Mouse (Mus musculus) forebrain, embryonic 12.5 days (tissue): ENCODE results near the gene Dock9. TPM values are rescaled to one million over a fixed set of nuclear protein-coding genes. Genes with fewer than 3 reads are reported as not detected.

ENCODE experiments used
- ATAC-seq: fragments of 200-750 bp; cut with Nextera tagmentation; 2 replicates; pipeline ENCODE4 v1.8.0; 2017; ENCODE audit warnings: moderate TSS enrichment; ENCODE audit not compliant: low FRiP score
- H3K27ac ChIP-seq: fragments of 300-500 bp; sonication (generic); 2 replicates; pipeline ENCODE4 v1.5.1; 2016; ENCODE audit warnings: mild to moderate bottlenecking
- H3K27me3 ChIP-seq: fragments of 300-500 bp; sonication (generic); 2 replicates; pipeline ENCODE4 v1.6.1; 2016; ENCODE audit warnings: mild to moderate bottlenecking
- H3K36me3 ChIP-seq: fragments of 300-500 bp; sonication (generic); replicated peaks from 2 replicates; pipeline ENCODE4 v1.6.1; 2016; ENCODE audit warnings: mild to moderate bottlenecking
- H3K4me1 ChIP-seq: fragments of 300-500 bp; sonication (generic); 2 replicates; pipeline ENCODE4 v1.6.1; 2016
- H3K4me2 ChIP-seq: fragments of 300-500 bp; sonication (generic); 2 replicates; pipeline ENCODE4 v1.6.1; 2016; ENCODE audit warnings: mild to moderate bottlenecking, moderate library complexity
- H3K4me3 ChIP-seq: fragments of 300-500 bp; sonication (generic); replicated peaks from 2 replicates; pipeline ENCODE4 v1.5.1; 2016; ENCODE audit warnings: mild to moderate bottlenecking
- H3K9ac ChIP-seq: fragments of 300-500 bp; sonication (generic); 2 replicates; pipeline ENCODE4 v1.6.1; 2016; ENCODE audit warnings: mild to moderate bottlenecking
- H3K9me3 ChIP-seq: fragments of 300-500 bp; sonication (generic); 2 replicates; pipeline ENCODE4 v1.6.1; 2016
- WGBS: fragments of 180-500 bp; shearing (Covaris S2); methylation state at CpG from one replicate; pipeline ENCODE4 v1.1.7; 2016; 5-methylcytosine and 5-hydroxymethylcytosine counted together
- polyA plus RNA-seq: library from polyadenylated mRNA; unstranded; fragments of >200 nt; fragmentation: Nextera tagmentation; extraction: Ambion mirVana; gene quantifications from 2 replicates; pipeline ENCODE4 v1.2.1, GENCODE M21; 2016

Gene Dock9
- polyA plus RNA-seq, 1 experiment from 2014 or later: 4.8 TPM

DNA sequence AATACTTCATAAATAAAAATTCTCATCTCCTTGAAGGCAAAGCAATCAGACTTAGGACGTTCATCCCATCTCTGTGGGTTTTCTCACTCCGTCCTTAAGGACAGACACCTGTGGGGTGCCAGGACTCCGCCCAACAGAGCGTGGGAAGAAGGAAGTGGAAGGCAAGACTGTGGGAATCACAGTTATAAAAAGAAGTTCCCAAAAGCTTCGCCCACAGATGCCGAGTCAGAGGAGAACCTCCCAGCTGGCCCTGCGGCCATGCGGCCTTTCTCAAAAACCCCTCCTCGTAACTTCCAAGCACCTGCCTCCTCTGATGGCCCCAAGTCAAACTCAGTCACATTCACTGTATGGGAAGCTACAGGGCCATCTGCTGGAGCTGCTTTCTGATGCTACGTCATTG lies 182.2 kb downstream of the Dock9 start:
- no peak for ATAC-seq
- H3K4me2 ChIP-seq: no peak overlapping the region
- H3K27me3 ChIP-seq: no peaks in the 10 kb centered on the region
- 88% methylated on average over 10 of the region's 10 CpGs for WGBS
- no peaks in the 10 kb centered on the region for H3K4me1 ChIP-seq
- no peak overlapping the region for H3K27ac ChIP-seq
- no peak overlapping the region for H3K4me3 ChIP-seq
- H3K9ac ChIP-seq: no peak overlapping the region
- no peaks in the 10 kb centered on the region for H3K36me3 ChIP-seq
- H3K9me3 ChIP-seq: no peaks in the 10 kb centered on the region

DNA sequence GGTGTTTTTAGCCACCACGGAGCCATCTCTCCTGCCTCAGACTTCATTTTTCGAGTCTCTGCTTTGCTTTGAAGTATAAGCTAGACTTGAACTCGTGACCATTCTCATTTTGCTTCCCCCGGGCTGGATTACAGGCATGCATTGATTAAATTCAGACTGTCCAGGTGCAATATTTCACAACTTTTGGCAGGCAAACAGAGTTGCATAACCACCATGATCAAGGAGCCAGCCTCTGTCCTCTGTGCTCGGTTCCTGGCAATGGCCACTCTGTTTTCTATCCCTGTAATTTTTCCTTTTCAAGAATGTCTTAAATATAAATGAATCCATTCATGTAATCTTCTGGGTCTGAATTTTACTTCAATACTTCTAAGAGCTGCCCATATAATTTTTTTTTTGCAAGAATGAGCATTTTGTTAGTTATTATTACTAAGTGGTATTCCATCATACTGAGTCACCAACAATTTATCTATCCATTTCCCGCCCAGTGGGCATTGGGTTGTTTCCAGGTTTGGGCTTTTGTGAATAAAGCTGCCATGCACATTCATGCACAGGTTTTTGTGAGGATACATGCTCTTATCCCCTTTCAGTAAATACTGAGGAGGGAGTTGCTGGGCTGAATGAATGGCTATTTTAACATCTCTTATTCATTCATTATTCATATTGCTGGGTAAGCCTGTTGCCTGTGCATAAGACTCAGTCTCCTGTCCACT lies 183.0 kb downstream of the Dock9 start:
- no peak overlapping the region for H3K9ac ChIP-seq
- H3K9me3 ChIP-seq: no peaks in the 10 kb centered on the region
- no peak overlapping the region for H3K4me3 ChIP-seq
- 87% methylated on average over 6 of the region's 6 CpGs for WGBS
- H3K4me1 ChIP-seq: no peaks in the 10 kb centered on the region
- H3K27me3 ChIP-seq: no peaks in the 10 kb centered on the region
- no peaks in the 10 kb centered on the region for H3K36me3 ChIP-seq
- ATAC-seq: no peak
- H3K4me2 ChIP-seq: no peak overlapping the region
- H3K27ac ChIP-seq: no peak overlapping the region

DNA sequence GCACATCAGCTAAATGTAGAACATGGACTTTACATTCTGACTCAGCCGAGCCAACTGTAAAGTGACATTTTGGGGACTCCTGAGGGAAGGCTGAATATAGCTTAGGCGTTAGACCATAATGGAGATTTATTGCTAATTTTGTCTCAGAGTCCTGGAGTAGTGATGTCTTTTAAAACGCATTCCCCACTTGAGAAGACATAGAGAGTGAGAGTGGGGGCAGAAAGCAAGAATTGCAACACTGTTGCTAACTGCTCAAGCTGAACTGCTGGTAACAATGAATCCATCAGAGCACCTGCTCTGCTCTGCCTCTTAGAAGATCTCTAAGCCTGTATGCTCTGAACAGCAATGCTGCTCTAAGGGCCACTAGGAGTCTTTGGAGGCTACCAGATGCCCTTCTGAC lies 184.1 kb downstream of the Dock9 start:
- 74% methylated on average over 3 of the region's 3 CpGs for WGBS
- Histone ChIP-seq H3K27me3 (no peaks in the 10 kb centered on the region), H3K9me3 (no peaks in the 10 kb centered on the region), H3K4me3 (no peak overlapping the region), H3K4me1 (0 out of 2 replicates have a peak, but pooled peaks cover 2% of the 10 kb centered on the region), H3K4me2 (no peak overlapping the region), H3K36me3 (no peaks in the 10 kb centered on the region), H3K9ac (no peak overlapping the region), H3K27ac (no peak overlapping the region)
- ATAC-seq: no peak

DNA sequence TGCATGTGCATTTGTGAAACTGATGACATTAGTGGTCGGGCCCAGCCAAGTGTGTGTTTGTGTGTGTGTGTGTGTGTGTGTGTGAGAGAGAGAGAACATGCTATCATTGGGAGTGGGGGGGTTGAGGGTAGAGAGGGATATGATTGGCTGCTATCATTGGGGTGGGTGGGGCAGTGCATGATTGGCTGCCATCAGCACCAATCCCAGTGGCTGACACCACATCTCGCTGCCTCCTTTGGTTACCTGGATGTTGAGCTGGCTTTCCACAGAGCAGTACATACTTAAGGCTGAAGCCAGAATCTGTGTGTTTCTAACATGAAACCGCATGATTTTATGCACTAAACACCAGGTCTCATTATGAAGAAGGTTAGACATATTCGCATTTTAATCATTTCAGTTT lies 184.7 kb downstream of the Dock9 start:
- 88% methylated on average over 4 of the region's 4 CpGs for WGBS

DNA sequence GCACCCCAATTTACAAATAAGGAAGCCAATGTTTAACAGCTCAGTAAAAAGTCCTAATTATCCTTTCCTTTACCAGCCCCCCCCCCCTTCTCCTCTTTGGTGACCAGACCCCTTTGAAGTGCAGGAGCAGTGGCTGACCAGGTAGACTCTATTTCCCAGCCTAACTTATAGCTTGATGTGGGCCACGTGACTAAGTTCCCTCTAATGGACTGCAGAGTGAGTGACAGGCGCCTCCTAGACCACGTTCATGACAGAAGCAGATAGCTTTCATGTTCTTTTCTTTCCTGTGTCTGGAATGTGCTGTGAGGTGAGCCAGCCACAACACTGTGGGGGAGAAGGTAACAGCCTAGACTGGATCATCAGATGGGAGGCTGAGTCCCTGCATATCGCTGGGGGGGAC lies 186.1 kb downstream of the Dock9 start:
- no peak for ATAC-seq
- H3K27ac ChIP-seq: no peak overlapping the region
- H3K4me3 ChIP-seq: no peak overlapping the region
- H3K36me3 ChIP-seq: no peaks in the 10 kb centered on the region
- H3K9me3 ChIP-seq: no peaks in the 10 kb centered on the region
- 0 out of 2 replicates have a peak, but pooled peaks cover 4% of the 10 kb centered on the region for H3K4me1 ChIP-seq
- no peak overlapping the region for H3K9ac ChIP-seq
- no peaks in the 10 kb centered on the region for H3K27me3 ChIP-seq
- 74% methylated on average over 4 of the region's 4 CpGs for WGBS
- H3K4me2 ChIP-seq: no peak overlapping the region

More for the DNA sequence above, 184.7 kb downstream of the Dock9 start:
- H3K9me3 ChIP-seq: no peaks in the 10 kb centered on the region
- ATAC-seq: no peak
- H3K4me3 ChIP-seq: no peak overlapping the region
- H3K36me3 ChIP-seq: no peaks in the 10 kb centered on the region
- 0 out of 2 replicates have a peak, but pooled peaks cover 4% of the 10 kb centered on the region for H3K4me1 ChIP-seq
- no peak overlapping the region for H3K9ac ChIP-seq
- no peaks in the 10 kb centered on the region for H3K27me3 ChIP-seq
- no peak overlapping the region for H3K4me2 ChIP-seq
- no peak overlapping the region for H3K27ac ChIP-seq

DNA sequence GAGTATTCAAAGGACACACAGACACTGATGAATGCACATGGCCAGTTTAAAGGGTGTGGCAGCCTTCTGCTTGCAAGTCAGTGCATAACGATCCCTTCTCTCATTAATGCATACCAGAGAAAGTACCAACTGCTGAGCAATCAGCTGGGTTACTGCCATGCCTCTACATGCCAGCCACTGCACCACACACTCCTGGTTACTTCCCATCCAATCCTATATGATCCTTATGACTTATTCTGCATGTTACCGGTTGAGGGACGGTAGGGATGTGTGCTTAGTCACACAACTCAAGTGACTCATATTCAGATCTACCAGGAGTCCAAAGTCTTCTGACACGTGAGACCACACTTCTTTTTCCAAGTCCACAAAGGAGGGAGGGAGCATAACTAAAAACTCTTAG lies 186.5 kb downstream of the Dock9 start:
- Histone ChIP-seq H3K27ac (no peak overlapping the region), H3K36me3 (no peaks in the 10 kb centered on the region), H3K9me3 (no peaks in the 10 kb centered on the region), H3K4me3 (no peak overlapping the region), H3K27me3 (no peaks in the 10 kb centered on the region), H3K9ac (no peak overlapping the region), H3K4me1 (0 out of 2 replicates have a peak, but pooled peaks cover 4% of the 10 kb centered on the region), H3K4me2 (no peak overlapping the region)
- 85% methylated on average over 4 of the region's 4 CpGs for WGBS
- ATAC-seq: no peak

DNA sequence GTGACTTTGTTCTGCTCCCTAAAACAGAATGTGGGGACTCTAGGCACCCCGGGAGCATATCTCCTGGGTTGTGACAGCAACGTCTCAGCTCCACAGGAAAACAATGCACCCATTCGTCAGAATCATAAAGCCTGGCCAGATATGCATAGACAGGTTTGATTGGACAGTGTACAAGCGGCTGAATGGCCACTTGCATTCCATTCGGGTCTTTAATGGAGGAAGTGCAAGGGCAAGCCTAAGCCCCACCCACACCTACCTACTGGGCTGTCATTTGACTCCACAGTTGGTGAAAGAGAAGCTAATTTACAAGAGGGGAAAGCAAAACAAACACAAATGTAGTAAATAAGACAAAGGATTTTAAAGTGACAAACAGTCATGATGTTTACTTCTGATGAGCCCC lies 189.1 kb downstream of the Dock9 start:
- Histone ChIP-seq H3K27ac (no peak overlapping the region), H3K4me2 (no peak overlapping the region), H3K4me3 (no peak overlapping the region), H3K9me3 (no peaks in the 10 kb centered on the region), H3K9ac (no peak overlapping the region), H3K4me1 (0 out of 2 replicates have a peak, but pooled peaks cover 4% of the 10 kb centered on the region), H3K36me3 (no peaks in the 10 kb centered on the region), H3K27me3 (no peaks in the 10 kb centered on the region)
- WGBS: 7% methylated on average over 5 of the region's 5 CpGs
- ATAC-seq: no peak

DNA sequence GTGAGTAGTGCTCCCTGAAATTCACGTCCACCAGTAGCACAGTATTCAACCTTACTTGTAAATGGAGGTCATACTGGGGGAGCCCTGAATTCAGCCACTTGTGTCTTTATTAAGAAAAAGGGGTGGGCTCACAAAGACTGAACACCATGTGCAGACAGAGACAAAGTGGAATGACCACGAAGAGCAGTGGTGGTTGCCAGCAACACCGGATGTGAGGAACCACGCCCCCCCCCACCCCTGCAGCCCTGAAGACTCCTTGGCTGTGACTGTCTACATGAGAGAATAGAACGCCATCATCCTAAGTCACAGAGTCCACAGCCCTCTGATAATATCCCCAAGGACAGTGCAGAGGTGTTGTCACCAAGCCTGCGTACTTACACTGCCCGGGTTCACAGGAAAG lies 191.2 kb downstream of the Dock9 start:
- Histone ChIP-seq H3K27me3 (no peaks in the 10 kb centered on the region), H3K4me1 (0 out of 2 replicates have a peak, but pooled peaks cover 4% of the 10 kb centered on the region), H3K4me2 (no peak overlapping the region), H3K27ac (no peak overlapping the region), H3K36me3 (no peaks in the 10 kb centered on the region), H3K9ac (no peak overlapping the region), H3K4me3 (no peak overlapping the region), H3K9me3 (no peaks in the 10 kb centered on the region)
- no peak for ATAC-seq
- 86% methylated on average over 7 of the region's 7 CpGs for WGBS

DNA sequence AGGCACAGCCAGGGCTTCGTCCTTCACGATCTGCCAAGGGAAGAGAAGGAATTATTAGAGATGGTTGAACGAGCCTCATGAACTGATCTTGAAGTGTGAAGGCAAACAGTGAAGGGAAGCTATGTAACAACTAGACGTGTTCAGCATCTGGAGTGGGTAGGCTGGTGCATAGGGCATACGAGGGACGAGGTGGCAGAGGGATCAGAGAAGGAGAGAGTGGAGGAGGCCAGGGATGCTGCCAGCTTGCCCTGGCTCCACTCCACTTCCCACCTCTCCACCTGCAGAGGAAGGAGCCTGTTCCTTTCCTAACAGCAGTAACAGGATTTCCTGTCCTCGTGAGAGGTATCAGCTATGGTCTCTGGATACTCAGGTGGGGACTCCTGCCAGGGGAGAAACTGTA lies 192.4 kb downstream of the Dock9 start:
- H3K4me3 ChIP-seq: no peak overlapping the region
- H3K9me3 ChIP-seq: no peaks in the 10 kb centered on the region
- no peaks in the 10 kb centered on the region for H3K27me3 ChIP-seq
- H3K4me1 ChIP-seq: 0 out of 2 replicates have a peak, but pooled peaks cover 4% of the 10 kb centered on the region
- ATAC-seq: no peak
- H3K36me3 ChIP-seq: no peaks in the 10 kb centered on the region
- H3K9ac ChIP-seq: no peak overlapping the region
- 68% methylated on average over 7 of the region's 7 CpGs for WGBS
- H3K27ac ChIP-seq: no peak overlapping the region
- no peak overlapping the region for H3K4me2 ChIP-seq

DNA sequence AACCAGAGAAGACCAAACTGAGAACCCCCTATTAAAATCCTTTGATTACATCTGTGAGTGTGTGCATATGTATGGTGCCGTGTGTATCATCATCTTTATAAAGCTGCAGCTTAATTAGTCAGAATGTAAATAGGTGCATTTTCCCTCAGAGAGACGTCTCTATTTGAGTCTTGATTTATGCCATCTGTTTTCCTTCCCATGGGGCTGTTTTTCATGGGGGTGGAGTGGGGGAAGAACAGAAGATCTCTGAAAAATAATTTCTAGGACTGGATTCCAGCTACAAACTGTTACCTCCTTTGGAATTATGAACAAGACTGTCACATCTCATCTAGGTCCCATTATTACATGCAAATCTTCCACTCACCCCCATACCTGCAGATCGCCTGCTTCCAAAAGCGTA lies 193.1 kb downstream of the Dock9 start:
- no peaks in the 10 kb centered on the region for H3K9me3 ChIP-seq
- ATAC-seq: no peak
- H3K4me2 ChIP-seq: no peak overlapping the region
- no peak overlapping the region for H3K9ac ChIP-seq
- no peak overlapping the region for H3K4me3 ChIP-seq
- 80% methylated on average over 4 of the region's 4 CpGs for WGBS
- H3K27me3 ChIP-seq: no peaks in the 10 kb centered on the region
- 0 out of 2 replicates have a peak, but pooled peaks cover 4% of the 10 kb centered on the region for H3K4me1 ChIP-seq
- no peak overlapping the region for H3K27ac ChIP-seq
- no peaks in the 10 kb centered on the region for H3K36me3 ChIP-seq

DNA sequence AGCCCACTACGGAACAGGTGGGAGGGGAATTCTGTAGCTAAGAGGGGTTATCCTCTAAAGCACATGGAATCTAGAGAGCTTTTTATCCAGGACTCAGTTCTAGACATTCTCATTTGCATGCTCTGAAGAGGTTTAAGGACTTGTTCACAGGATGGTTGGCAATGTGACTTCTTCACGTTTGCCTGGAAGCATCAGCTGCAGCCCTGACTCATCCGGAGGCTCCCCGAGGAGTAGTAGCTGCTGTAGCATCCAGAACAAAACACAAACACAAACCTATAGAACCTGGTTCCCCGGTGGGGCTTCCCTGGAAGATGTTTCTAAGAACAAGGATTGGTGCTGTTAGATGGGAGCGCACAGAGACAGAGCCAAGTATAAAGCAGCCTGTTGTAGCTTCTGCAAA lies 195.0 kb downstream of the Dock9 start:
- H3K4me1 ChIP-seq: no peaks in the 10 kb centered on the region
- H3K4me2 ChIP-seq: no peak overlapping the region
- no peak overlapping the region for H3K27ac ChIP-seq
- H3K36me3 ChIP-seq: no peaks in the 10 kb centered on the region
- ATAC-seq: no peak
- H3K9ac ChIP-seq: no peak overlapping the region
- no peaks in the 10 kb centered on the region for H3K27me3 ChIP-seq
- no peak overlapping the region for H3K4me3 ChIP-seq
- 83% methylated on average over 6 of the region's 6 CpGs for WGBS
- H3K9me3 ChIP-seq: no peaks in the 10 kb centered on the region

DNA sequence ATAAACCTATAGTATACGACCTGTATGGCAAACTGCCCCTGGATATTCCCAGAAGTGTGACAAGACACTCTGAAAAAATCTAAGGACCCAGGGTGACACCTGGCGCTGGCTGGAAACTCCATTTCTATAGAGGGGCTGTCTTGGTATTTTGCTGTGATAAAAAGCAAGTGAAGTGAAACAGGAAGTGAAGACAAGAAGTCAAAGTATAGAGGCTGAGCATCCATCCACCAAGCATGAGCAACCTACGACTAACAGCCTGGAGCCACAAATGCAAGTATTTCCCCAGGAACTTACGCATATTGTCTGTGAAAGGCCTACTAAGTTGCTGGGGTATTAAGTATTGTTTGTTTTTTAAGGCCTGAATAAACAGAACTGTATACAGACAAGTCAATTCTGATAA lies 197.1 kb downstream of the Dock9 start:
- no peak overlapping the region for H3K4me3 ChIP-seq
- WGBS: 92% methylated on average over 4 of the region's 4 CpGs
- no peaks in the 10 kb centered on the region for H3K27me3 ChIP-seq
- no peaks in the 10 kb centered on the region for H3K9me3 ChIP-seq
- H3K27ac ChIP-seq: no peak overlapping the region
- no peaks in the 10 kb centered on the region for H3K36me3 ChIP-seq
- no peak overlapping the region for H3K9ac ChIP-seq
- no peak for ATAC-seq
- H3K4me1 ChIP-seq: no peaks in the 10 kb centered on the region
- no peak overlapping the region for H3K4me2 ChIP-seq

DNA sequence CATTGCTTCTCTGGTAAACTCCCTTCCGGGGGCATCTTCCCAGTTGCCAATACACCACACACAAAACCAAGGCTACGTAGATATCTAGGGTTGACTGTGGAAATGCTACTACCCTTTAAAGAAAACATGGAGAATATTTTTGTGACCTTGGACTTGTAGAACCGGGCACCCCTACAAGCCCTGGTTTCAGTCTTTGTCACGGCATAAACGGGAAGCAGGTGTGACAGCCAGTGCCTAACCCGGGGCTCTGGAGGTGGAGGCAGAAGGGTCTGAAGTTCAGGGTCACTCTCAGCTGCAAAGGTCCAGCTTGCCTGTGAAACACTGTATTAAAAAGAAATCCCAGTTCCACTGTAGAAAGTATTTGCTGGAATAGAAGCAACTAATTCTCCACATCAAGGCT lies 200.6 kb downstream of the Dock9 start:
- Histone ChIP-seq H3K9me3 (no peaks in the 10 kb centered on the region), H3K9ac (no peak overlapping the region), H3K27me3 (no peaks in the 10 kb centered on the region), H3K27ac (no peak overlapping the region), H3K4me3 (no peak overlapping the region), H3K36me3 (no peaks in the 10 kb centered on the region), H3K4me2 (no peak overlapping the region), H3K4me1 (peaks cover 9% of the 10 kb centered on the region)
- ATAC-seq: no peak
- WGBS: 78% methylated on average over 6 of the region's 6 CpGs
